Mouse (Mus musculus) lung, postnatal 14 days (tissue): ENCODE measurements around the gene Traf3ip2.

Experiments used
- DNase-seq: peaks from one replicate; pipeline ENCODE4 v3.0.0; 2021

Traf3ip2 gene

DNA sequence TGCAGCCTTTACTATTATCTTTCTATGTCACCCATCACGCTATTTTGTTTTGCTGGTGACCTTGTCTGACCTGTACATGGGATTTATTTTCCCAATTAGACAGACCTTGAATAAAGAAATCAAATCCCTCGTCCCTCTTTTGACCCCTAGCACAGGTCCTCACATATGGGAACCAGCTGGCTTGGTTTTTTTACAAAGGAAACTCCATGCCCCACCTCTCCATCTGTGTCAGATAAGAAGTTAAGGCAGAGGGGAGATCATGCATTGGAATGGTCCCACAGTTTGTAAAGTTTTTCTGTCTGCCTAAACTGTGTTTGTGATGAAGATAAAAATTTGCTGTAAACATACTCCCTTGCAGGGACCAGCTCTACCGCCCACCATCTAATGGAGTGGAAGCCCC lies 26.1 kb downstream of the Traf3ip2 start:
- no peak for DNase-seq

DNA sequence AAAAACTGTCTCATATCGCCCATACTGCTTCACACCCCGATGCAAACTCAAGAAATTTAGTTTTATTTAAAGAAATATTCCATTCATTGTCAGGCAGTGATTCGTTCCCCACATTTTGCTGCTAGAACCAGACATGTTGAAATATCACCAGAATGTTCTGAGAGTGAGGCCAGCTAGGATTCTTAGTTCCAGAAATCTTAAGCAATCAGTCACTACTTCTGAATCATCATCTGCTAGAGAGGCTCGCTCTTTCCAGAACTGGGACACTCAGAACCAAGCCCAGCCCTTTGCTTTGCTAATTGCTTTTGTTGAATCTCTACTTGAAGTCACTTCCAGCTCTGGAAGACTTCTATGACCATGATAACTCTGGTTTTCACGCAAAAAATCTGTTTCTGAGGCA lies 27.0 kb downstream of the Traf3ip2 start:
- no peak for DNase-seq

DNA sequence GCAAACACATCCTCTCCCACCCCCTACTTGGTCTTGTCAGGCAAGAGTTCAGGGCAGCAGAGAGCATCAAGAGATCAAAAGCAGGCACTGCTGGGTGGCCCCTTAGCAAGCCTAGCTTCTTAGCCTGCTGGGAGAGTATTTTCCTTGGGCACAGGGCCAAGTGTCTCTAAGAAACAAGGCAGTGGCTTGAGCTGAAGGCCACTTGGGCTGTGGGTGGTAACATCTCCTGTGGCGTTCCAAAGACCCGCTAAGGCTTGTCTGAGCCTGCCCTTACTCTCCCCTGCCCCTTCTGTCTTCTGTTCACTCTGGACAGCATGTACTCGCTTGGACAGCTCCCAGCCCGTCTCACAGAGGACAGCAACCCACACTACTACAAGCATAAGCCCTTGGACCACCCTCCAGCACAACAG lies 28.1 kb downstream of the Traf3ip2 start:
- DNase-seq, result peak; percentile 68

DNA sequence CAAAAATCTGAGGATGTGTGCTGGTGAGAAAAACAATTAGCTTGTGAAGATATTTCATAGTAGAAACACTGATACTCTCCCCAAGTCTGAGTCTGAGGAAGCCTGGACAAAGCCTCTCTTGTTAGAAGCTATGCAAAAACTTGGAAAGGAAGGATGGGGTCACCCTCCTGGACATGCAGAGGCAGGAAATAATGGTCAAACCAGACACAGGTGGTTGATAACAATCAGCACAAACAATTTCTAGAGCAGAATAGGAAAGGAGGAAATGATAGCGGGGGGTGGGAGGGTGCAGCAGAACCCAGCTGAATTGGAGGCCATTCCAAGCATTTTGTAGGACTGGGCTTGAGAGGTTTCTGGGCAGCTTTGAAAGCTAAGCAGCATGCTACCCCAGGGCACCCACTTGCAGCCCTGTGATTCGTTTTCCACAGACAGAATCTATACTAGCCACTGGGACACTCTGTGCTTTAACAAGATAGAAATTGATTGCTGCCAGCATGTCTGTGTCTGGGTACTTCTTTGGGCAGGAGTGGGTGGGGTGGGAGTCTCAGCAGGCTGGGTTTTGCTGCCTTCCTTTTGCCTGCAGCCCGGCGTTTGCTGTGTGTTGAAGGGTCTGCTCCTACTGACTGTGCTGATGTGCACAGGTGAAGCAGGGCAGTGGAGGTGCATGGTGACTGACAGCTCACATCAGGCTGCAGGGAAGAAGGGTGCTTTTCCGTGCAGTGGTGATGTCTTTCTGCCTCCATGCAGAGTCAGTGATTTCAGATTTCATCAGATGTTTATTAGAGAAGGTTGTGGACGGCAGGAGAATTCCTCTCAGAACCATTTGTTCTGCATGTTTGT lies 33.3 kb downstream of the Traf3ip2 start:
- no peak for DNase-seq

DNA sequence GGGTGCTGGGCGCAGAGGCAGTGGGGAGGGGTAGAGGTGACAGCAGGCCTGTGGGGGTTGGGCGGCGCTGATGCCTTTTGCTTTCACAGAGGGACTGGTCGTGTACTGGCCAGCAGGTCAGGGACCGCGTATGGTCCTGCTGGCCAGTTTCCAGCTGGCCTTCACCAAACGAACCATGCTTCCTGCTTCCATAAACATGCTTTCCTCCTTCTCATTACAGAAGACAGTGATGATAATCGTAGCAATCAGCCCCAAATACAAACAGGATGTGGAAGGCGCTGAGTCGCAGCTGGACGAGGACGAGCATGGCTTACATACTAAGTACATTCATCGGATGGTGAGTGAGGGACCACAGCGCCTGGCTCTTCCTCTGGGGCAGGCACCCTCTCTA lies 33.9 kb downstream of the Traf3ip2 start:
- DNase-seq, result peak; percentile 70

DNA sequence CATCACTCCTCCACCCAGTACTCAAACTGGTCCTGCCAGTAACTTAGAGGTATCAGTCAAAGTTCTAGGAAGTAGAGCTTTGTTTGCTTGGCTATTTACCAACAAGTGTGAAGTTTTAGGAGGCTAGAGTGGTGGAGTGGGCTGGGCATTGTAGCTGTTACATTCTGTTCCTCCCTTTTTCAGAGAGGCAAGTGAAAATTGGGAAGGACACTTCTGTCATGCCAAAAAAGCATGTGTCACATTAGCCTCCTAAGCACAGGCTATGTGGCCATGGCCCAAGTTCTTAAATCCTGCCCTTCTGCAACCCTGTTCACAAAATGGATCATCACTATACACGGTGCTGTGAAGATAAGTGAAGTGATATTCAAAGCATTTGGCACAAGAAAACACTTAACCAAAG lies 34.4 kb downstream of the Traf3ip2 start:
- peak; percentile 18 for DNase-seq

DNA sequence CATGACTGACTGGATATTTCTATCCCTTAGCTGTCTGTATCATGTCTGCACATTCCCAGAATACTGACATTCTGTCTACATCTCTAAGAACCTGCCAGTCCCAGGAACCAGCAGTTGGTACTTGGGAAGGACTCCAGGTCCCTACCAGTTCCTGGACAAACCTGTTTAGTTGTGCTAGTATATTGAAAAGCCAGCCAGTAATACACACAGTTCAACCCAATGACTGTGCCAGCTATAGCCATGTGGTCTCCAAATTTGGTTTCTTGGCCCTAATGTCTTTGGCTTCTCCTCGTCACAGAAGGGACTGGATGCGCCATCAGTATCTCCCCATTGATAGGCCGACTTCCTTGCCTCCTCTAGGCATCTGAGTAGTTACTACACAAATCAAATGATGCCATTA lies 35.5 kb downstream of the Traf3ip2 start:
- no peak for DNase-seq

DNA sequence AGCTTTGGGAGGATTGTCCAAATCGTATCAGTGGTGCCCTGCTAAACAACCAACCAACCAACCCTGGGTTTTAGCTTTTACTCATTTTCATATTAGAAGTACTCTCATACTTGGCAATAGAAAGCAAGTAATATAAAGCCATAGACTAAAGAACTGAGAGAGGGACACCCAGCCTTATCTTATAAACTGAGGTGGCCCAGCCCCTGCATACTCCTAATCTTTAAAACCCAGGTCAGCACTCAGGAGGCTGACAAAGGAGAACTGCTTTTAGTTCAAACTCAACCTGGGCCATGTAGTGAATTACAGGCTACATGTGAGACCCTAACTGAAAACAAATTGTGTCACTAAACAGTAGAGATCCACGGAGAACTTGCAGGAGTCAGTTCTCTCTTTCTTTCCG lies 36.8 kb downstream of the Traf3ip2 start:
- no peak for DNase-seq

DNA sequence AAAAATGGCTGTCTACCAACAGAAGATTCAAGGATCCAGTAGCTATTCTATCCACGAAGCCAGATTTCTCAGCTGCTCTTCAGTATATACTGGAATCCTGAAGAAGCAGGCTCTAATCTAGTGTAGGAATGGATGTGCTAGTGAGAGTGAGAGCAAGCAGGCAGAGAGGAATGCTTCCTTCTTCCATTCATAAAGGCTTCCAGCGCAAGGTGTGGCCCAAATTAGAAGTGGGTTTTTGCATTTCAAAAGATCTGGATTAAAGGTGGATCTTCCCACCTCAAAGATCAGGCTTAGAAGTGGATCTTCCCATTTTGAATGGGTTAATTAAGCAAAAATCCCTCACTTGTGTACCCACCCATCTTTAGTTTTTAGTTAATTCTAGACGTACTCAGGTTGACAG lies 37.6 kb downstream of the Traf3ip2 start:
- no peak for DNase-seq

DNA sequence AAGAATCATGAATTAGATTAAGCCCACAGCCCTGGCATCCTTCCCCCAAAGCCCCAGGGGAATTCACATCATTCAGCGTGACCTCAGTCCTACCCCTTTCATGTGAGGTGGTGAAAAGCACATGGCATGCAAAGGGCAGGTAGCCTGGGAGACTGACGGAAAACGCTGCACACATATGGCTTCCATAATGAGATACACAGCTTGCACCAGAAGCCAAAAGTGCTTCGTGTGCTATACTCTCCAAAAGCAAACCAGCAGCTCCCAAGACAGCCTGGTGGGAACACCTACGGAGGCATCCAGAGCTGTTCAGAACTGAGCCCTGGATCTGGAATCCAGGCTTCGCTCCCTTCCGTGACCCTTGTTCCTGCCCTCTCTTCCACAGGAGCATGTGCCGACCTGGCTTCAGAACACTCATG lies 41.3 kb downstream of the Traf3ip2 start:
- DNase-seq, result no peak

DNA sequence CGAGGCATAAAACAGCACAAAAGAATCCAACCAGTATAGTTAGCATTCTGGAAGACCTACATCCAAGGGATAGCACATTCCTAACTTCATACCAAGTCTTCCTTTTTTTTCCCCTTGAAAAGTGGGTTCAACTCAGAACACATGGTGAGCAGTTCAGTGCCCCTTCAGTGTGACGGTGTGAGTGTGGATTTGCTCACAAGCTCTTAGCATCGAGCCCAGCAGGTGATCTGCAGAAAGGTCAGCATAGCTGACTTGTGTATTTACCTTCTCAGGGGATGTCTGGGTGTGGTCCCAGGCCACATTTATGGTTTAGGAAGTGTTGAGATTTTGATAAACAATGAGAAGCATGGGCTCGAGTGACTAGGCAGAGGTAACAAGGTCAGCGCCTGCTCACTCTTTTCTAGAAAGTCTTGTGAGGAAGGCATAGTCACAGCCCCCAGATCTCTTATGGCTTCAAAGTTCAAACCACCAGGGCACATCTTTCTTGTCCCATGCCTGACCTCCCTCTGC lies 46.2 kb downstream of the Traf3ip2 start:
- no peak for DNase-seq

DNA sequence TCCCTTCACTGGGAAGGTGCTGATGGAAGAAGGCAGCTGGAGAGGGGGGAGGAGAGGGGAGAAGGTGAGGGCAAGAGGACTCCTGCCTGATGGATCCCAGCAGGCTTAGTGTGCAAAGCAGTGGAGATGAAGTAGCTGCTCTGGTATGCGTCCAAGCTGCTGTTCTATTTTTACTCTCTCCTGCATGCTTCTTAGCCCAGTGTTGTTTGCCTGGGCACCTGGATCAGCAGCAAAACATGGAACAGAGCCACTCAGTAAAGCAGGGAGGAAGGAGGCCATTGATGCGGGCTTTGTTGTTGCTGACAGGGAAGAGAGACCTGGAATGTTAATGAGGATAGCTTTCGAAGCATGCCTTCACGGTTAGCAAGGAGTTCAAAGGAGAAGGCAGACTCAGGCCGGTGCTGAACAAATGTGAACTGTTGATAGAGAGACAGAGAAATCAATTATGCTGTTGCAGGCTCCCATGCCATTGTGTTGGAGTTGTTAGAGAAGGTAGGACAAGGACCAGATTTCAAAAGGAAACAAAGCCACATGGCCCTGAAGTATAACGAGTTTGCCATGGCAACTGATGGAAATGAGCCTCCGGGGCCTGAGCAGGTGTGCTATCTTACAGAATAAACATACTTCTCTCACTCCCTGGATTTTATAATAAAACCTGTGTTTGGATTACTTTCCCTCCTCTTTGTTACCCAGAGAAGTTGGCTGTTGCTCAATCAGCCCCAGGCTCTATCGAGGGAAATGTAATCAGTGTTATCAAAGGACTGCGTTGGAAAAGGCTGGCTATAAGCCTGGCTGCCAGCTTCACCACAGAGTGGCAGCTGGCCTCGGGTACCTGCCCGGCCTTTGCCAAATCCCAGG lies 46.9 kb downstream of the Traf3ip2 start:
- peak; percentile 59 for DNase-seq

DNA sequence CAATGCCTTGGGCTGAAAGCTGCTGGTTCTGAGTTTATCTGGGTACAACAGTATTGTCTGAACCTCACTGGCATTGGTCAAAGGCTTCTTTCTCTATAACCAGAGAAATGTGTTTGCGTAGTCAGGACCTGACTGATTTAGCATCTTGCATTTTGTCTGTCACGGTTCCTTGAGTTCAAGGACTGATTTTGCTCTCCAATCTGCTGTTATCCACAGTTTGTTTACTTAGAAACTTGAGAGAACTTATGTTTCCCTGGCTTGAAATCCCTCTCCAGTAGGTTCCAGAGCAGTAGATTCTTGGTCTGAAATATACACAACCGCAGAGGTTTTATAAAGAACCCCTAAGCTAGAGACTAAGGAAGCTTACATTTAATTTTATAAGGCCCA lies 47.5 kb downstream of the Traf3ip2 start:
- no peak for DNase-seq

DNA sequence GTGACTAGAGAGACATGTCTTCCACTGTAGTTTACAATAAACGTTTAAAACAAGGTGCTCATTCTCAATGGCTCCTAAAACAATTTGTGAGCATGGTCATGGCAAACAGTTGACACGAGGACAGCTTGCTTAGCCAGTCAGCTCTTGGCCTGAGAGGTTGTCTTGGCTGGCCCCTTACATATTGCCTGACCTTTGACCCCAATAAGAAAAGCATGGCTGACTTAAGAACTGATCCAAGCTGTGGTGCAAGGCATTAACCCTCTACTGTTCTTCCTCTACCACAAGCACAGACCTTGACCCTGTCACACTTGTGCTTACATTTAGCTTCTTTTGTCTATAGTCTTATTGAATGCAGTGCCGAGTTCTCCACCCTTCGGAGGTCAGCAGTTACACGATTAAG lies 48.0 kb downstream of the Traf3ip2 start:
- DNase-seq, result no peak

DNA sequence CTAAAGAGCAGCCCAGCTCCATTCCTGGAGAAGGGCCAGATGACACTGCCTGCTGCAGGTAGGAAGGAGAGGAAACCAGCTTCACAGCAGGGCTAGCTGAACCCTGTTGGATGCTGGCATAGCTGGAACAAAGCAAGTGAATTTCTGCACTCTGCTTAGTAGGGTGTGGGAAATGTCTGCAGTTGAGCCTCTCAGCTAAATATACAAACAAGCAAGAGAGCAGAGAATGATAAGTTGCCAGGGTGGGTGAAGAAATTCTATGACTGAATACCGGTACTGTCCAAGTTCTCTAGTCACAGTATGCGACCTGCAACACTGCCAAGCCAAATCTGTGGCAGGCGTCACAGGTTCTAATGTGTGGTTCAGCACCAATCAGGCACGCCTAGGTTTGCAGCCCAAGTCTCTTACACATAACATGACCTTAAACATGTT lies 52.4 kb downstream of the Traf3ip2 start:
- peak; percentile 22 for DNase-seq

DNA sequence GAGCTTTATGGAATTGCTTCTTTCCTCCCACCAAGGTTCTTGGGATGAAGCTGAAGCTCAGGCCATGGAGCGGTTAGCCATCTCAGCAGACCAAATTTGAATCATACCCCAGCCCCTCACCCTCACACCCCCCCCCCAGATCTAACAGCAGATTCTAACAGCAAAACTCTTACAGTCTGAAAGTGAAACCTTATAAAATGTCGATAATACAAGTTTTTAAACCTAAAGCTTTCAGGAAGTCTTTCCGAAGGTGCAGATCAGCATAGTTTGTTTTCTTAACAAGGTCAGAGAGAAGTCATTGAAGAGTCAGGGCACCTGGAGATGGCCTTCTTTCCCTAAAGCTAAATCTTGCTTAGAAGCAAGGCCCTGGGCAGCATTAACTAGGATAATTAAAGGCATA lies 53.3 kb downstream of the Traf3ip2 start:
- DNase-seq, result no peak

DNA sequence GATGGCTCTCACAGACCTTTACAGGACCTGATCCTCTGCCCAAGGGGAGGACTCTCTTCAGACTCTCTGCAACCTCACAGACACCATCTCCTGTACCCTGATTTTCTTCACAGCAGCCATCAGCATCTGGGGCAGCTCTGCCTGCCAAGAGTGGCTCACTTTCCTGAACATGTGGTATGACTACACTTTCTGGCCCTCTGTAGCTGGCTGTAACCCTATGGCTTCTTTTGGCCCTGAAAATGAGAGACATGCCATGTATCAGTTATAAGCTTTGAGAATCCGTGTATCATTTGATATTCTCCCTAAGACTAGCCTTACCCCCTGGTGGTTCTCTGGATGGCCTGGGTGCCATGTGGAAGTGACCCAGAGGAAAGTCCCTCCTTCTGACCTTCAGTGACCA lies 58.7 kb downstream of the Traf3ip2 start:
- DNase-seq, result no peak

DNA sequence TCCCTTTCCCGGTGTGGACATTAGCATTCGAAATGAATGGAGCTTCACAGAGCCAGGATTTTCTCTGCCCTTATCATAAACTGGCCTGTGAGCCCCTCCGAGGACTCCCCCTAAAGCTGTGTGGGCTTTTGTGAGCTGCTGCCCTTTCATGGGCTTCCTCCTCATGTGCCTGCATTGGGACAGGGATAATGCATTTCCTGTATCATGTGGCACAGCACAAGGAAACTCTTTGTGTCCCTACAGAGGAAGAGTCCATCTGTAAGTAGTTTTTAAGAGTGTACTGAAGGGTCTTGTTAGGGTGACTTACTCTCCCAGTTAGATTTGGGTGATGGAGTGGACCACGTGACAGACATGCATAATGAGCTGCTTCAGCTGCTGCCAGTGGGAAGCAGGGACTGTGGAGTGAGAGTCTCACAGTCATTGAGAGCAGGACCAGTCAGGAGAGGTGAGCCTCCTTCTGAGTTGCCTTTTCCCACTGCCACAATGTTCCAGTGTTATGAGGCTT lies 59.9 kb downstream of the Traf3ip2 start:
- no peak for DNase-seq

DNA sequence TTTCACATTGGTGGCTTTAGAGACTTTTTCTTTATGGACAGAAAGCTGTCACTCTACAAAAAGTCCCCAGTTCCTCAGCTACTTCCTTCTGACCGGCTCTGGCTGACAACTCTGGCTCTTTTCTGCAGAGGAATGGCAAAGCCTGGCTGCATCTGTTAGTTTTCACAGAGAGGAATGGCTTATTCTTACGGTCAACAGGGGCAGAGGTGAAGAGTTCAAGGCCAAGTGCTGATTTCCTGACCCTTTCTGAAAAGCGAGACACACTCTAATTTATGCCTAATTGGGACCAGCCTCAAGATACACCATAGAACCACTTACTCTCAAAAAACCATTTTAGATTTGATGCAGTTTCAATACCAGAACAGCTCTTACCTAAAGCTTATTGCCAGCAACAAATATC lies 61.4 kb downstream of the Traf3ip2 start:
- DNase-seq, result no peak

DNA sequence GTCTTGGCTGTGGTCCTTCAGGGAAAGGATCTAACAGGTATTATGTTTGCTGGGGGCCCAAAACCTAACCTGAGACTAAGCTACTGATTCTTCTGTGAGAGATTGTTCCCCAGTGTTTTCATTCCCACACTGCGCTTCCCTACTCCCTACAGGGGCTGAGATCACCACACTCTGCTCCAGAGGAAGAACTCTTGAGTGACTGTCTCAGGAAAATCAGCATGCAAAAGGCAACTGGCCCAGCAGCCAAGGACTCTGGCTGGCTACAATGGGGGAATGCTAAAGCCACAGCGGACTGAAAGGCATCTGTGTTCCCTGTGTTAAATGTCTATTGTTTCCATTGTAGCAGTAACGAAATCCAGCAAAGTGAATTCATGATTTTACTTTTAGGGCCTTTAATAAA lies 62.0 kb downstream of the Traf3ip2 start:
- DNase-seq, result no peak

DNA sequence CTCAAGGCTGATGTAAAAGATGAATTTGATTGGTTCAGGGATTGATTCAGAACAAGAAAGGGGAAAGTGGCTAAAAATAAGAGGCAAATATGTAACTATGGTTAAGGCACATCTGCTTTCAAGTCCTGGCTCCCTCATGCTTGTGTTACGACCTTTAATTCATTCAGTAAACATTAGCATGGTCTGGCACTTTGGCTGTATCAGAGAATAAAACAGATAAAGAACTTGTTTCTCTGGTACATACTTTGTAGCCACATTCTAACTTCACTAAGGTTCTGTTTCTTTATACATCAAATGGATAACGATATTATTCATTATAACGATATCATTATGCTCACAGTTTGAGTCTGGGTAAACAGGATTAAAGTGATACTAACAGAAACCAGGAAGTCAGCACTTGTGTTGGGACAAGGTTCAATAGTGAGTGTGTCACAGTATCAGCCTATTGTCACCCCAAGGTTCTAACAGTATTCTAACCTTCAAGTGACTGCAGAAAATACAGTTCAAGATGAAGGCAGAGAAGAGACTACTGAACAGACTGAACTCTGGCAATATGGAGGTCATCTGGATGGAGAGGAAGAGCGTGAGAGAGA lies 65.6 kb downstream of the Traf3ip2 start:
- DNase-seq, result no peak

DNA sequence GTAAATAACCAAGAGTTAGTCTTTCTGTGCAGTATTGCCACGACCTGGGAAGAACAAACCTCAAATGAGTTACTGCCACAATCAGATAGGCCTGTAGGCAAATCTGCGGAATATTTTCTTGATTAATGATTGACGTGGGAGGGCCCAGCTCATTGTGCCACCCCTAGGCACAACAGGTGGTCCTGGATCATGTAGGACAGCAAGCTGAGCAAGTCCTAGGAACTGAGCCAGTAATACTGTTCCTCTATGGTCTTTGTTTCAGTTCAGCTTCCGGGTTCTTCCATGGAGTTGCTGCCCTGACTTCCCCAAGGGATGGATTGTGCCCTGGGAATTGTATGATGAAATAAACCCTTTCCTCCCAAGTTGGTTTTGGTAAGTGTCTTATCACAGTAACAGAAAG lies 68.3 kb downstream of the Traf3ip2 start:
- no peak for DNase-seq

DNA sequence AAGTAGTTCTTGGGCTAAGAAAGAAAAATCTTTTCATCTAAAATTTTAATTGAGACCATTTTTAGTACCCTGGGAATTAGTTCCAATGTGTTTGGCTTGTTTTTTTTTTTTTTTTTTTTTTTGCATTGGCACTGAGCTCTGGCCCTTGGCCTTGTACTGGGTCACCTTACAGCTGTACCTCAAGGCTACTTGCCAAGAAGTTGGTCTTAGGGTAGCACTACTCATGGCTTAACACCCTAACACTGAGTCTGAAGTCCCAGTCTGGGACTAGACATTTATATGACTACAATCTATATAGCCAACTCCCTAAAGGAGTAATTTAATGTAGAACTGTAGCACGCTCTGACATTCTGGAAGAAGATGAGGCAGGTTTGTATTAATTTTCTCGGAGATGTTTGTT lies 69.8 kb downstream of the Traf3ip2 start:
- DNase-seq, result no peak
